Mouse (Mus musculus) hindbrain, embryonic 16.5 days (tissue): ENCODE results near the gene Krtap3-3. TPM values are rescaled to one million over a fixed set of nuclear protein-coding genes. Genes with fewer than 3 reads are reported as not detected.

ENCODE experiments used
- ATAC-seq: fragments of 200-750 bp; cut with Nextera tagmentation; 2 replicates; pipeline ENCODE4 v1.8.0; 2017; ENCODE audit warnings: moderate TSS enrichment, moderate library complexity
- H3K27ac ChIP-seq: fragments of 300-500 bp; sonication (generic); 2 replicates; pipeline ENCODE4 v1.5.1; 2014; ENCODE audit warnings: low read depth, mild to moderate bottlenecking, control low read depth, low read length, moderate library complexity
- H3K27me3 ChIP-seq: fragments of 300-500 bp; sonication (generic); replicated peaks from 2 replicates; pipeline ENCODE4 v1.6.1; 2014; ENCODE audit warnings: low read length; ENCODE audit not compliant: control insufficient read depth, insufficient read depth
- H3K36me3 ChIP-seq: fragments of 300-500 bp; sonication (generic); 2 replicates; pipeline ENCODE4 v1.6.1; 2014; ENCODE audit warnings: mild to moderate bottlenecking, low read length, moderate library complexity, mixed read lengths; ENCODE audit not compliant: control insufficient read depth, insufficient read depth
- H3K4me1 ChIP-seq: fragments of 300-500 bp; sonication (generic); 2 replicates; pipeline ENCODE4 v1.6.1; 2014; ENCODE audit warnings: low read depth, low read length; ENCODE audit not compliant: control insufficient read depth, insufficient read depth
- H3K4me2 ChIP-seq: fragments of 300-500 bp; sonication (generic); 2 replicates; pipeline ENCODE4 v1.6.1; 2014; ENCODE audit warnings: mild to moderate bottlenecking, low read length, control low read depth, moderate library complexity
- H3K4me3 ChIP-seq: fragments of 300-500 bp; sonication (generic); 2 replicates; pipeline ENCODE4 v1.5.1; 2014; ENCODE audit warnings: mild to moderate bottlenecking, low read length, control low read depth, moderate library complexity
- H3K9ac ChIP-seq: fragments of 300-500 bp; sonication (generic); 2 replicates; pipeline ENCODE4 v1.6.1; 2014; ENCODE audit warnings: low read depth, mild to moderate bottlenecking, control low read depth, low read length, moderate library complexity
- H3K9me3 ChIP-seq: fragments of 300-500 bp; sonication (generic); 2 replicates; pipeline ENCODE4 v1.6.1; 2014; ENCODE audit warnings: mild to moderate bottlenecking, low read length, moderate library complexity; ENCODE audit not compliant: control insufficient read depth
- WGBS: fragments of 180-500 bp; shearing (Covaris S2); extraction: QIAGEN DNeasy Blood & Tissue Kit; methylation state at CpG from one replicate; pipeline ENCODE4 v1.1.7; 2014; 5-methylcytosine and 5-hydroxymethylcytosine counted together
- polyA plus RNA-seq: library from polyadenylated mRNA; unstranded; fragments of >200 nt; fragmentation: Nextera tagmentation; extraction: Ambion mirVana; gene quantifications from 2 replicates; pipeline ENCODE4 v1.2.1, GENCODE M21; 2015

The Krtap3-3 gene
- polyA plus RNA-seq, 1 experiment from 2014 or later, result not detected

- Histone ChIP-seq H3K27me3 (no peaks in the 10 kb centered on the region), H3K4me2 (no peak within 1 kb of the TSS), H3K4me1 (no peaks in the 10 kb centered on the region), H3K4me3 (no peak within 1 kb of the TSS), H3K27ac (no peak within 1 kb of the TSS), H3K36me3 (no peaks in the 10 kb centered on the region), H3K9ac (no peak within 1 kb of the TSS), H3K9me3 (no peaks in the 10 kb centered on the region)
- no peak for ATAC-seq
- 85% methylated on average over 13 of the region's 13 CpGs for WGBS
Measured at GRCm38 (mm10) chr11:99521288-99521860, 29.3 kb downstream of the Krtap3-3 start, which contains the start of gene Krt39. Gene Krt39 (minus strand): TSS chr11:99521338.

DNA sequence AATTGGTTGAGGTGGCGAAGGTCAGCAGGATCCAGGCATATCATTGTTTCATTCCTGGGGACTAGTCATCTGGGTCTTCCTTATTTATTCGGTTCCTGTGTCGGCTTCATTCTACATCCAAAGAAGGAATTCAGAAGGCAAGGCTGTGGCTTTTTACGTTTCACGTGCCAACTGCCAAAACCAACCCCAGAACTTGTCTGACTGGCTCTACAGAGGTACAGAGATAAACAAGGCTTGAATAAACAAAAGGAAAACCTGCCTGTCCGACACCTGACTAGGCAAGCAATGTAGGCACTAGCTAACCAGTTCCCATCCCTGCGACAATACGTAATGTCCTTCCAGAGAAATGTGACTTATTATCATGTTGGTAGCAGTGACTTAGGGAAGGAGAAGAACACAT, 36.6 kb downstream of the Krtap3-3 start:
- WGBS, result 93% methylated on average over 8 of the region's 8 CpGs

More for the DNA sequence above, 36.6 kb downstream of the Krtap3-3 start:
- Histone ChIP-seq H3K4me1 (no peaks in the 10 kb centered on the region), H3K9me3 (no peaks in the 10 kb centered on the region), H3K4me2 (no peak overlapping the region), H3K36me3 (no peaks in the 10 kb centered on the region), H3K27me3 (no peaks in the 10 kb centered on the region), H3K9ac (no peak overlapping the region), H3K27ac (no peak overlapping the region), H3K4me3 (no peak overlapping the region)
- ATAC-seq, result no peak

Other genes starting within 250 kb of the Krtap3-3 start
- 0.67 and 1.4 TPM in 2 replicates for gene Krt25, start 227.9 kb downstream of the Krtap3-3 start, polyA plus RNA-seq
- 0.37 and 0.41 TPM in 2 replicates for gene Krt26, start 212.9 kb downstream of the Krtap3-3 start, polyA plus RNA-seq
- 0.10 and 0.41 TPM in 2 replicates for gene Krt27, start 199.8 kb downstream of the Krtap3-3 start, polyA plus RNA-seq
- 0.52 and 0.55 TPM in 2 replicates for gene Krt28, start 176.0 kb downstream of the Krtap3-3 start, polyA plus RNA-seq
- gene Krt10, start 161.5 kb downstream of the Krtap3-3 start, polyA plus RNA-seq, result 22.8 and 27.5 TPM in 2 replicates
- gene Krt12, start 128.6 kb downstream of the Krtap3-3 start, polyA plus RNA-seq, result 0.19 TPM in 1 of 2 replicates, not detected in the other
- 0.10 and 0.19 TPM in 2 replicates for gene Krt20, start 112.7 kb downstream of the Krtap3-3 start, polyA plus RNA-seq
- 0.19 and 0.22 TPM in 2 replicates for gene Krt23, start 57.7 kb downstream of the Krtap3-3 start, polyA plus RNA-seq
- not detected in 2 replicates for gene Krt39, start 29.5 kb downstream of the Krtap3-3 start, polyA plus RNA-seq
- not detected in 2 replicates for gene Krt40, start 7.7 kb downstream of the Krtap3-3 start, polyA plus RNA-seq
- not detected in 2 replicates for gene Krtap3-2, start 6.0 kb upstream of the Krtap3-3 start, polyA plus RNA-seq
- gene Gm11939, start 8.6 kb upstream of the Krtap3-3 start, polyA plus RNA-seq, result not detected in 2 replicates
- not detected in 2 replicates for gene Krtap3-1, start 15.8 kb upstream of the Krtap3-3 start, polyA plus RNA-seq
- not detected in 2 replicates for gene Krtap1-5, start 30.2 kb upstream of the Krtap3-3 start, polyA plus RNA-seq
- gene Krtap1-4, start 32.8 kb upstream of the Krtap3-3 start, polyA plus RNA-seq, result not detected in 2 replicates
- not detected in 2 replicates for gene Krtap1-3, start 40.5 kb upstream of the Krtap3-3 start, polyA plus RNA-seq
- not detected in 2 replicates for gene Krtap9-3, start 47.2 kb upstream of the Krtap3-3 start, polyA plus RNA-seq
- gene Gm11938, start 52.4 kb upstream of the Krtap3-3 start, polyA plus RNA-seq, result not detected in 2 replicates
- not detected in 2 replicates for gene Gm11937, start 59.3 kb upstream of the Krtap3-3 start, polyA plus RNA-seq
- not detected in 2 replicates for gene Krtap2-4, start 64.0 kb upstream of the Krtap3-3 start, polyA plus RNA-seq
- not detected in 2 replicates for gene Gm11562, start 69.6 kb upstream of the Krtap3-3 start, polyA plus RNA-seq
- gene Krtap4-1, start 77.4 kb upstream of the Krtap3-3 start, polyA plus RNA-seq, result not detected in 2 replicates
- not detected in 2 replicates for gene Krtap4-2, start 84.2 kb upstream of the Krtap3-3 start, polyA plus RNA-seq
- gene Krtap4-7, start 93.2 kb upstream of the Krtap3-3 start, polyA plus RNA-seq, result not detected in 2 replicates
- not detected in 2 replicates for gene Gm11555, start 99.4 kb upstream of the Krtap3-3 start, polyA plus RNA-seq
- gene Gm11563, start 108.1 kb upstream of the Krtap3-3 start, polyA plus RNA-seq, result not detected in 2 replicates
- gene Krtap4-6, start 115.1 kb upstream of the Krtap3-3 start, polyA plus RNA-seq, result not detected in 2 replicates
- gene Gm14190, start 139.9 kb upstream of the Krtap3-3 start, polyA plus RNA-seq, result not detected in 2 replicates
- not detected in 2 replicates for gene Gm14180, start 183.4 kb upstream of the Krtap3-3 start, polyA plus RNA-seq
- gene Gm11595, start 222.0 kb upstream of the Krtap3-3 start, polyA plus RNA-seq, result not detected in 2 replicates
- gene Krtap4-8, start 229.8 kb upstream of the Krtap3-3 start, polyA plus RNA-seq, result not detected in 2 replicates
- gene Krtap4-9, start 234.3 kb upstream of the Krtap3-3 start, polyA plus RNA-seq, result not detected in 2 replicates
- not detected in 2 replicates for gene Gm11596, start 242.6 kb upstream of the Krtap3-3 start, polyA plus RNA-seq
- not detected in 2 replicates for gene Gm11569, start 248.1 kb upstream of the Krtap3-3 start, polyA plus RNA-seq